Mouse (Mus musculus): ENCODE measurements around the gene Fbxo44.
"Not testable (repeated sequence)": the region's sequence is repeated elsewhere in the genome, so short reads cannot be mapped to it uniquely, and the experiment has no call there.

Fbxo44 gene

GRCm38 (mm10) chr4:148160436-148161390, at the start of gene Fbxo44, which contains the start of gene Fbxo2:
Gene Fbxo44, minus strand, starts transcription at chr4:148160482.
Gene Fbxo2, plus strand, starts transcription at chr4:148160621.
- peak; percentile 63 for DNase-seq (ENCODE audit: low spot score)

GRCm38 (mm10) chr4:148204873-148205232, 44.6 kb upstream of the Fbxo44 start:
- DNase-seq (ENCODE audit: low spot score) = no peak

- DNase-seq (ENCODE audit: low spot score) = no peak
These were observed 44.0 kb upstream of the Fbxo44 start for GRCm38 (mm10) chr4:148204061-148204872.

- DNase-seq (ENCODE audit: low spot score) = no peak
These were observed 43.3 kb upstream of the Fbxo44 start for GRCm38 (mm10) chr4:148203557-148203956.

GRCm38 (mm10) chr4:148198721-148199120, 38.4 kb upstream of the Fbxo44 start:
- DNase-seq (ENCODE audit: low spot score) = no peak

- DNase-seq (ENCODE audit: low spot score) = no peak
These were observed 34.1 kb upstream of the Fbxo44 start for GRCm38 (mm10) chr4:148194400-148194799.

GRCm38 (mm10) chr4:148192707-148193245, 32.5 kb upstream of the Fbxo44 start:
- DNase-seq (ENCODE audit: low spot score) = no peak

GRCm38 (mm10) chr4:148188767-148189166, 28.5 kb upstream of the Fbxo44 start:
- DNase-seq (ENCODE audit: low spot score) = not testable (repeated sequence)

GRCm38 (mm10) chr4:148185819-148186218, 25.5 kb upstream of the Fbxo44 start:
- DNase-seq (ENCODE audit: low spot score) = no peak

- no peak for DNase-seq (ENCODE audit: low spot score)
These were observed 24.3 kb upstream of the Fbxo44 start for GRCm38 (mm10) chr4:148184564-148184963.

GRCm38 (mm10) chr4:148182363-148182762, 22.1 kb upstream of the Fbxo44 start:
- DNase-seq (ENCODE audit: low spot score) = no peak

GRCm38 (mm10) chr4:148181483-148181882, 21.2 kb upstream of the Fbxo44 start:
- DNase-seq (ENCODE audit: low spot score) = no peak

GRCm38 (mm10) chr4:148177716-148178115, 17.4 kb upstream of the Fbxo44 start:
- no peak for DNase-seq (ENCODE audit: low spot score)

- not testable (repeated sequence) for DNase-seq (ENCODE audit: low spot score)
These were observed 16.3 kb upstream of the Fbxo44 start for GRCm38 (mm10) chr4:148176603-148177002.

- no peak for DNase-seq (ENCODE audit: low spot score)
These were observed 14.2 kb upstream of the Fbxo44 start for GRCm38 (mm10) chr4:148174495-148174862.

GRCm38 (mm10) chr4:148173811-148174494, 13.7 kb upstream of the Fbxo44 start:
- peak; percentile 40 for DNase-seq (ENCODE audit: low spot score)

- no peak for DNase-seq (ENCODE audit: low spot score)
These were observed 11.0 kb upstream of the Fbxo44 start for GRCm38 (mm10) chr4:148171261-148171660.

- peak; percentile 82 for DNase-seq (ENCODE audit: low spot score)
These were observed 10.6 kb upstream of the Fbxo44 start for GRCm38 (mm10) chr4:148170842-148171241.

GRCm38 (mm10) chr4:148169586-148169985, 9.3 kb upstream of the Fbxo44 start:
- DNase-seq (ENCODE audit: low spot score) = no peak

- DNase-seq (ENCODE audit: low spot score) = peak; percentile 85
These were observed 8.0 kb upstream of the Fbxo44 start for GRCm38 (mm10) chr4:148168287-148168686.

GRCm38 (mm10) chr4:148166986-148167385, 6.7 kb upstream of the Fbxo44 start:
- peak; percentile 80 for DNase-seq (ENCODE audit: low spot score)

- DNase-seq (ENCODE audit: low spot score) = peak; percentile 45
These were observed 6.1 kb upstream of the Fbxo44 start for GRCm38 (mm10) chr4:148166431-148166830.
